Mouse (Mus musculus): ENCODE results near the gene Marveld2.

Gene Marveld2

GRCm38 (mm10) chr13:100616181-100617087, at the start of gene Marveld2:
Gene Marveld2, minus strand, starts transcription at chr13:100616971.
- no peak for DNase-seq (ENCODE audit: low read depth)

DNA sequence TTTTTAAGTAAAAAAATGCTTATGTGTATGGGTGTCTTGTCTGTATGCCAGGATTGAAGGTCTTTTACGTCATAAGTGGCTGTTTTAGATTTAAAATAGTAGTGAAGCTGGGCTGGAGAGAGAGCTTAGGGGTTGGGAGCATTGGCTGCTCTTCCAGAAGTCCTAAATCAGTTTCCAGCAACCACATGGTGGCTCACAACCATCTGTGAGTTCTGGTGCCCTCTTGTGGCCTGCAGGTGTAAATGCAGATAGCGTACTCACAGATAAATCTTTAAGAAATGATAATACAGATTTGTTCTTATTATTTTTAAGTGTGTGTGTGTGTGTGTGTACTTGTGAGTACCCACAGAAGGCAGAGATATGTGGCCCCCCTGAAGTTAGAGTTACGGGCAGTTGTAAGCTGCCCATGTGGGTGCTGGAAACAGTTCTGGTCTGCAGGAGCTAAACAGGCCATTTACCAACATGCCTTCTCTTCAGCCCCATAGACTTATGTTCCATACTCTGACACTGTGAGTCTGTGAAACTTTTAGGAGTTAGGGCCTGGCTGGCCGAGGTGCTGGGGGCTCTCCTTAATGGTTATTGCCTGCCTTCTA, 43.2 kb upstream of the Marveld2 start:
- peak; percentile 39 for DNase-seq (ENCODE audit: low read depth)

DNA sequence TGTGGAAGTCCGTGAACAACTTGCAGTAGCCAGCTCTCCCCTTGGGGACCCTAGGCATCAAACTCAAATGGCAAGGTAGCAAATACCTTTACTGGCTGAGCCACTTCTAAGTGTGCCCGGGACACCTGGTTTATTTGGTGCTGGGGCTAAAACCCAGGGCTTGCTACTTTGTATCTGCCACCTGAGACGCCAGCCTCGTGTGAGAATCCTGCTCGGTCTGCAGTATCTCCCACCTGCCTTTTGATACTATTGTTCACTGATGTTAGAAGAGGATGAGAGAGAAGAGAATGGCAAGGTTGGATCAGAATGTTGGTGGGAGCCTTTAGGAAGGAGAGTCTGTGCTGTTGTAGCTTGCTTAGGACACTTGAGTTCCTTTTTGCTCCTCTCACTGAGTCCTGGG, 41.3 kb upstream of the Marveld2 start:
- DNase-seq (ENCODE audit: low read depth): no peak

- DNase-seq (ENCODE audit: low read depth): no peak
Measured at GRCm38 (mm10) chr13:100651439-100652186, 34.8 kb upstream of the Marveld2 start, which contains the start of gene Taf9. Gene Taf9, plus strand, starts transcription at chr13:100651579.

DNA sequence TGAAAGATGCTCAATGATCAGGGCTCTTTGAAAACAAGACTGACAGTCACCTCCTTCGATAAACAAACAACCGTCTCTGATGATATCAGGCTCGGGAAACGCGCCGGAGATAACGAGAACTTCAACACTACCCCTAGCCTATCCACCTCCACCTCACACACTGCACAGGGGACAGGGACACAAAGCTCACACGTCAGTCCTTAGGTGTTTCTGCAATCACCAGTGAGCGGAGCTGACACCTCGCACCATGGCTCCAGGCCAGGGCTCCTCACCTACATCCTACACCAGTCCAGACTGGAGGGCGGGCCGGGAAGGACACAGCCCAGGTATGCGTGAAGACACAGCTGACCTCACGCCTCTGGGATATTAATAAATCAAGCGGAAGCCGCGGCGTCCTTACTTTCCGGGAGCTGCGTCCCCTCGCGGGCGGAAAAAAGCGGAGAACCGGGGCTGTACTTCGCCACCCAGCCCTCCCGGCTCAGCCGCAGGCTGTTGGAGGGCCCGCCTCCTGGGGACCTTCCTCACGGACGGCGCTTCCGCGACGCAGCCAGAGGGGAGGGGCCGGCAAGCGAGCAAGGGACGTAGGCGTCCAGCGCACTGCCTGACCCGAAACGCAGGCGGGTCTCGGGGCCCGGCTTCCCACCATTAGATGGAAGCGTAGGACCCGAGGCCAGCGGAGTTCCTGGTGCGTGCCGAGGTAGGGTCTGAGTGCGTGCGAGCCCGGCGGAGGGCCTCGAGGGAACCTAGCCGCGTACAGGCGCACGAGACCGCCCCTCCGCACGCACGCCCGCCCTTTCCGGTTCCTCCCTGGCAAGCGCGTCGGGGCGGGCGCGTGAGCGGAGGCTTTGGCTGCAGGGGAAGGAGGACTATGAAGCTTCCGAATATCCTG, 34.0 kb upstream of the Marveld2 start, which contains the start of the genes Ak6 and Rad17:
Ak6 (plus strand) TSS at position 430 of the 889 bp plus-strand sequence.
Rad17 (minus strand) TSS at position 502 of the 889 bp plus-strand sequence.
- DNase-seq (ENCODE audit: low read depth): peak; percentile 79

DNA sequence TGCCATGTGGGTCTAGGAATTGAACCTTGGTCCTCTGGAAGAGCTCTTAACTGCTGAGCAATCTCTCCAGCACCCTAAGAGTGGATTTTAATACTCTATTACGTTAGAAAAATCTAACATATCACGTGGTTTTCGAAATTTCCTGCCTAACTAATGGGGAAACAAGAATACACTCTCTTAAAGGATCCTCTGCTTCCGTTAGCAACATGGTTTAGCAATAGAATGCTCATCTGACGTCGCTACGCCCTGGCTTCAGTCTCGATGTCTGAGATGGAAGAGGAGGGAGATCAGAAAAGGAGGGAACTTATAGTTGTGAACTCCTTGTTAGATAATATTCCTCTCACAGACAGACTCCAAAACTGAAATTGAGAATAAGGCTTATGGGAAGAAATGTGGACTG, 31.5 kb upstream of the Marveld2 start:
- DNase-seq (ENCODE audit: low read depth): no peak

- DNase-seq (ENCODE audit: low read depth): no peak
Measured at GRCm38 (mm10) chr13:100642471-100643209, 25.9 kb upstream of the Marveld2 start.

DNA sequence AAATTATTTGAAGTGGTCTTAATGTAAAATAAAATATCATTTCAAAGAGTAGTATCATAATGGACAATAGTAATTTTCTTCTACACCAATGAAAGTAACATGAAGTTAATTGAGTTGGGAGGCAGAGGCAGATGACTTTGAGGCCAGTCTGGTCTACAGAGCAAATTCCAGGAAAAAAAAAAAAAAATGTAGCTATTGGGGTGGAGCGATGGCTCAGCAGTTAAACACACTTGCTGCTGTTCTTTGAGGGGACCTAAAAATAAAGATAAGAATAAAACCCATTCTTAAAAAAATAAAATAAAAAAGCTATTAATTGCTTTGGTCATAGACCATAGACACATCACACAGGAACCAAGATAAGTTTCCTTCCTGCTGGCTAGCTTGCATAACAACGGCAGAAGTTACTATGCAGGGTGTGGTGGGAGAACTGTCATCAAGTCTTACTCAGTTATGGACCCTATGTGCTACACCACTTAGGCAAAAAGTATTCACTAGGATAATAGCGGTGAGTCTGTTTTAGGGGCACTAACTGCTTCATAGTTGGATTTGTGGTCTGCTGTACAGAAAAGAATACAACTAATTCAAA, 17.4 kb upstream of the Marveld2 start:
- no peak for DNase-seq (ENCODE audit: low read depth)

- DNase-seq (ENCODE audit: low read depth): no peak
Measured at GRCm38 (mm10) chr13:100622241-100622640, 5.5 kb upstream of the Marveld2 start.

GRCm38 (mm10) chr13:100617583-100617982, 812 bp upstream of the Marveld2 start:
- no peak for DNase-seq (ENCODE audit: low read depth)

DNA sequence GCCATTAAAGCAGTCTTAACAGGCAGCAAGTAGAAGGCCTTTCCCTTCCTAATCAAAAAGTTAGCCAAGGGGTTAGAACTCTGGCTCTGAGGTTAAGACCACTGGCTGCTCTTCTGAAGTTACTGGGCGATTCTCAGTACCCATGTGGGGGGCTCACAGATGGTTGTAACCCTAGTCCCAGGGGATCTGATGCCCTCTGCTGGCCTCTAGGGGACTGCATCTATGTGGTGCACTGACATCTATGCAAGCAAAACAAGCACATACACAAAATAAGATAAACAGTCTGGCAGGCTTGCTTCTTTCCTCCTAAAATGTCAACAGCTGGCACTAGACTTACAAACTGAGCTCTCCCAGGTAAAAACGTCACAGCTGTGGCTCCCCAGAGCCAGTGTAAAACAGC, 3.9 kb downstream of the Marveld2 start:
- DNase-seq (ENCODE audit: low read depth): no peak

GRCm38 (mm10) chr13:100612251-100612650, 4.5 kb downstream of the Marveld2 start:
- no peak for DNase-seq (ENCODE audit: low read depth)

DNA sequence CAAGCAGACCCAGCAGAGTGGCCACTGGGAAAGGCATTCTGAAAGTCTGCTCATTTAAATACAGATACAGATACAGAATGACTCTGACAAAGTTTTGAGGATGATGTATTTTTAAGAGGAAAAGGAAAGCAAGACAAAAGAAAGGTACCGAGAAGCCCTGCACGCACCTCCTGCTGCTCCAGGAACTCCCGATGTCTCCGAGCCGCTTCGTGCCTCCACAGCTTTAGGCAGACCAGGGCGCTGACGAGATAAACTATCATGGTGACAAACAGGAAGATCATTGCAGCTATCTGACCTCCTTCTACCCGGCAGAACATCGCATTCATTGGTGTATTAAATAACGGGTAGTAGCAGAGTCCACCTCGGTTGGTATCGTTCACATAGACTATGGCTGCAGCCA, 5.5 kb downstream of the Marveld2 start:
- no peak for DNase-seq (ENCODE audit: low read depth)

- no peak for DNase-seq (ENCODE audit: low read depth)
Measured at GRCm38 (mm10) chr13:100607756-100608155, 9.0 kb downstream of the Marveld2 start.

GRCm38 (mm10) chr13:100605845-100606244, 10.9 kb downstream of the Marveld2 start:
- DNase-seq (ENCODE audit: low read depth): no peak

- DNase-seq (ENCODE audit: low read depth): no peak
Measured at GRCm38 (mm10) chr13:100603738-100604095, 13.1 kb downstream of the Marveld2 start.

- no peak for DNase-seq (ENCODE audit: low read depth)
Measured at GRCm38 (mm10) chr13:100603031-100603737, 13.6 kb downstream of the Marveld2 start.

DNA sequence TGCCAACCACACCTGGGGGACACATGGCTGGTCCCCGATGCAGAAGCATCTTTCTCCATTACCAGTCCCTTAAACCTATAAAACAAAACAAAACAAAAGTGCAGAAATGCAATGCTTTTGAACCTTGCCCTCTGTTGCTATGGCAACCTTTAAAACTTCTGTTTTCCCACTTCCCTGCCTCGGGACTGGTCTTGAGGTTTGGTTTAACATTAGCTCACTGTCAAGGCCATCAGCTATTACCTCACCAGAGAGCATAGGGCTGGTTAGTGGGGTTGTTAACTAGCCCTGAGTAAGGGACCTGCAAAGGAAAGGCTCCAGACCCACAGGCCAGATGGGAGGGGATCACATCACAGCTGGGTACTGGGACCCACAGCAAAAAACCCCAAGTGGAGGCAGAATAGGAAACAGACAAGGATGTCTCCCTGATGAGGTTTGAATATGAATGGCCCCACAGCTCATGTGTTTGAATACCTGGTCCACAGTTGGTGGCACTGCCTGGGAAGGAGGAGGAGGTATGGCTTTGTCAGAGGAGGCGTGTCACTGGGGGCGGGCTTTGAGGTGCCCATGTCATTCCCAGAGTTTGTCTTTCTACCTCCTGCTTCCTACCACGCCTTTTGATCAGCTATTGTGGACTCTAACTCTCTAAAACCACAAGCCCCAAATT, 14.4 kb downstream of the Marveld2 start:
- DNase-seq (ENCODE audit: low read depth): no peak

DNA sequence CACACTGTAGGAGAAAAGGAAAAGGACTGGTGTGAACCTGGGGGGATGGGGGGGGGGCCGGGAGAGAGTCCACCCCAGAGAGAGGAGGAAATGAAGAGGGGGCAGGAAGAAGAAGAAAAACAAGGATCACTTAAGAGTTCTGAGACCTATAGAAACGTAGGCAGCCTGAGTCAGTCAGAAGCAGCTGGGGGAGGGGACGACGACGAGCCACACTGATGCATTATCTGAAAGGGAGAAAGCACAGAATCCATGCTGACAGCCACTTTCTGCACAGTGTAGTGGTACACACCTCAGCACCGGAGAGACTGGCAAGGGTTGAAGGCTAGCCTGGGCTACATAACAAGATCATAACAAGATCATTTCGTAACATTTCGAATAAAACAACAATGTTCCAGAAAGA, 15.7 kb downstream of the Marveld2 start:
- no peak for DNase-seq (ENCODE audit: low read depth)
